ENCODE assay signal across 8 mouse cellular contexts in the genomic region with DNA sequence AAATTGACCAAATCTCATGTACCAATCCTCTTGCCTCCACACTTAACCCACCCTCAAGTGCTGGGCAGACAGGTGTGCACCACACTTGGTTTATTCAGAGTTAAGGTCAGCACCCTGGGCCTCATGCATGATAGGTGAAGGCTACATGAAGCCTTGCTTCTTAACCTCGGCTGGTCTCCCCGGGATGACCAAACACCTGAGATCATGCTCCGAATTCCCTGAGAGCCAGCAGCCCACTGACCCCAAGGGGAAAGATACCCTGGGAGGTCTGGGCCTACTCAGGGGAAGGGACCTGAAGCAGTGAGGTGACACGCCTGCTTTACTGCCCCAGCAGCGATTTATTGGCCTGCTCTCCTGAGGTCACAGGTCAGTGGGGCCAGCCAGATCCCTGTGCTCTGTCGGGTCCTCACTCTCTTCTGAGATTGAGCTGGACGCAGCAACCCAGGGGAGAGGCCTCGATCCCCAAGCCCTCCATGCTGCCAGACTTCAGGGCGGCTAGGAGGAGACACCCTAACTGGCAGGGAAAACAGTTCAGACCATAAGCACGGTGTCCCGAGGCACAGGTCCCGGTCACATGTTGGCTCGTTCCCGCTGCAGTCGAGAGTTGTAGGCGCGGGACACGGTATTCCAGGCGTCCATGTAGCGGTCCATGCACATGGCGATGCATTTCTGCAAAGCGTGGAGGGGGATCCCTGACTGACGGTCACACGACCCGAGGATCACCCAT. TPM values are rescaled to one million over a fixed set of nuclear protein-coding genes. Genes with fewer than 3 reads are reported as not detected.
DNase-seq lines count a peak whose midpoint lies in the region; ATAC-seq and TF ChIP-seq lines count a peak whose summit lies in the region.

No protein-coding gene starts in this region.

- peak overlapping the region; percentile 59 for H3K4me3 ChIP-seq in kidney, postnatal 0 days (replicated peaks; ENCODE audit: low read depth, low read length)
- peak overlapping the region; percentile 86 for H3K4me3 ChIP-seq in embryonic facial prominence, embryonic 12.5 days
- peak overlapping the region; percentile 91 for H3K4me3 ChIP-seq in hindbrain, embryonic 16.5 days (ENCODE audit: low read length)
- peak overlapping the region; percentile 79 for H3K4me3 ChIP-seq in myocyte

- H3ac ChIP-seq in myocyte (ENCODE audit: control insufficient read depth, insufficient read length), result peak overlapping the region; percentile 20

- WGBS in kidney, postnatal 0 days, result 7% methylated on average over 25 of the region's 25 CpGs
- 11% methylated on average over 25 of the region's 25 CpGs for WGBS in embryonic facial prominence, embryonic 12.5 days
- 15% methylated on average over 24 of the region's 25 CpGs for WGBS in hindbrain, embryonic 16.5 days

- no peak for TF ChIP-seq POLR2A in myocyte (IDR thresholded peaks at IDR 0.05; ENCODE audit: insufficient read length, low read depth)

- H3K36me3 ChIP-seq in kidney, postnatal 0 days (ENCODE audit: insufficient read depth, low read length), result peaks cover 18% of the 10 kb centered on the region; the same call in 1 of the 2 replicates
- H3K36me3 ChIP-seq in embryonic facial prominence, embryonic 12.5 days, result peaks cover 33% of the 10 kb centered on the region
- peaks cover 33% of the 10 kb centered on the region for H3K36me3 ChIP-seq in hindbrain, embryonic 16.5 days (ENCODE audit: control insufficient read depth, insufficient read depth, low read length)
- no peaks in the 10 kb centered on the region for H3K36me3 ChIP-seq in myocyte (ENCODE audit: control insufficient read depth, insufficient read depth)

- no peaks in the 10 kb centered on the region for H3K27me3 ChIP-seq in kidney, postnatal 0 days (ENCODE audit: insufficient read depth, low read length)
- no peaks in the 10 kb centered on the region for H3K27me3 ChIP-seq in embryonic facial prominence, embryonic 12.5 days
- H3K27me3 ChIP-seq in hindbrain, embryonic 16.5 days (replicated peaks; ENCODE audit: control insufficient read depth, insufficient read depth, low read length), result no peaks in the 10 kb centered on the region
- H3K27me3 ChIP-seq in myocyte (ENCODE audit: control insufficient read depth, insufficient read depth, insufficient read length), result no peaks in the 10 kb centered on the region

- H3K27ac ChIP-seq in kidney, postnatal 0 days, result peak overlapping the region; percentile 72; the same call in 1 of the 2 replicates
- H3K27ac ChIP-seq in embryonic facial prominence, embryonic 12.5 days, result peak overlapping the region; percentile 83
- H3K27ac ChIP-seq in hindbrain, embryonic 16.5 days (ENCODE audit: low read depth, low read length), result peak overlapping the region; percentile 94

- DNase-seq in kidney, postnatal 0 days (ENCODE audit: low spot score), result no peak
- no peak for DNase-seq in kidney, adult 11 months
- DNase-seq in urinary bladder, postnatal 10 days (ENCODE audit: low spot score), result no peak
- no peak for DNase-seq in frontal cortex, postnatal 14 days (ENCODE audit: low spot score in 2 of 2)
- DNase-seq in kidney, adult 8-10 months, result no peak

- H3K4me1 ChIP-seq in kidney, postnatal 0 days (replicated peaks; ENCODE audit: insufficient read depth, low read length), result peaks cover 7% of the 10 kb centered on the region; the same call in 1 of the 2 replicates
- peaks cover 19% of the 10 kb centered on the region for H3K4me1 ChIP-seq in embryonic facial prominence, embryonic 12.5 days
- peaks cover 14% of the 10 kb centered on the region for H3K4me1 ChIP-seq in hindbrain, embryonic 16.5 days (ENCODE audit: control insufficient read depth, insufficient read depth, low read depth, low read length)

- peak overlapping the region; percentile 82 for H3K4me2 ChIP-seq in kidney, postnatal 0 days (ENCODE audit: low read length)
- peak overlapping the region; percentile 95 for H3K4me2 ChIP-seq in embryonic facial prominence, embryonic 12.5 days (replicated peaks)
- H3K4me2 ChIP-seq in hindbrain, embryonic 16.5 days (ENCODE audit: low read length), result peak overlapping the region; percentile 70
- peak overlapping the region; percentile 96 for H3K4me2 ChIP-seq in myocyte (ENCODE audit: low read depth)

- TF ChIP-seq CTCF in kidney, postnatal 0 days (IDR thresholded peaks at IDR 0.05; ENCODE audit: low read depth), result no peak

- H3K9me3 ChIP-seq in kidney, postnatal 0 days (replicated peaks; ENCODE audit: low read length), result no peaks in the 10 kb centered on the region
- H3K9me3 ChIP-seq in embryonic facial prominence, embryonic 12.5 days, result no peaks in the 10 kb centered on the region
- no peaks in the 10 kb centered on the region for H3K9me3 ChIP-seq in hindbrain, embryonic 16.5 days (ENCODE audit: control insufficient read depth, low read length)

- peaks cover 13% of the 10 kb centered on the region for H3K79me2 ChIP-seq in myocyte (ENCODE audit: control insufficient read depth, insufficient read depth)

- ATAC-seq in kidney, postnatal 0 days (replicated peaks; ENCODE audit: low FRiP score, low read depth), result peak; percentile 0; the same call in 1 of the 2 replicates
- ATAC-seq in embryonic facial prominence, embryonic 12.5 days (ENCODE audit: insufficient number of reproducible peaks, insufficient read depth, low FRiP score, low TSS enrichment), result 0 out of 2 replicates have a peak, but pooled peaks have one; percentile 0
- no peak for ATAC-seq in hindbrain, embryonic 16.5 days

- peak overlapping the region; percentile 52 for H3K9ac ChIP-seq in kidney, postnatal 0 days (ENCODE audit: low read depth, low read length)
- H3K9ac ChIP-seq in embryonic facial prominence, embryonic 12.5 days, result peak overlapping the region; percentile 87
- peak overlapping the region; percentile 94 for H3K9ac ChIP-seq in hindbrain, embryonic 16.5 days (ENCODE audit: low read depth, low read length)

TF ChIP-seq in myocyte, 11 proteins besides CTCF, POLR2A, EP300 and RAD21:
- TF ChIP-seq SRF (IDR thresholded peaks at IDR 0.05; ENCODE audit: control insufficient read depth, insufficient read length, low read depth), result no peak
- peak; percentile 54 for TF ChIP-seq POLR2AphosphoS2 (IDR thresholded peaks at IDR 0.05; ENCODE audit: insufficient read length, low read depth)
- no peak for TF ChIP-seq E2F4 (IDR thresholded peaks at IDR 0.05; ENCODE audit: insufficient read depth)

RNA-seq across cellular contexts. Expression of a gene that starts 1.0 kb away (rescaled TPM):
- polyA plus RNA-seq in kidney, postnatal 0 days (2015; fragmentation: Nextera tagmentation; extraction: Ambion mirVana), result 434 and 437 TPM in 2 replicates
- 308 and 322 TPM in 2 replicates for polyA plus RNA-seq in embryonic facial prominence, embryonic 12.5 days (2016; fragmentation: Nextera tagmentation; extraction: Ambion mirVana)
- polyA plus RNA-seq in hindbrain, embryonic 16.5 days (2015; fragmentation: Nextera tagmentation; extraction: Ambion mirVana), result 314 and 364 TPM in 2 replicates
- polyA plus RNA-seq in myocyte (2012; fragmentation: generic; extraction: Trizol), result 225 TPM

RNA-seq across cellular contexts. Expression of a gene that starts 18.3 kb away (rescaled TPM):
- 21.9 and 26.0 TPM in 2 replicates for polyA plus RNA-seq in kidney, postnatal 0 days (2015; fragmentation: Nextera tagmentation; extraction: Ambion mirVana)
- polyA plus RNA-seq in embryonic facial prominence, embryonic 12.5 days (2016; fragmentation: Nextera tagmentation; extraction: Ambion mirVana), result 70.3 TPM in 2 replicates
- 36.6 and 41.9 TPM in 2 replicates for polyA plus RNA-seq in hindbrain, embryonic 16.5 days (2015; fragmentation: Nextera tagmentation; extraction: Ambion mirVana)
- 65.2 TPM for polyA plus RNA-seq in myocyte (2012; fragmentation: generic; extraction: Trizol)

RNA-seq across cellular contexts. Expression of a gene that starts 28.1 kb away (rescaled TPM):
- 0.04 TPM in 1 of 2 replicates, not detected in the other for polyA plus RNA-seq in kidney, postnatal 0 days (2015; fragmentation: Nextera tagmentation; extraction: Ambion mirVana)
- 0.09 and 0.10 TPM in 2 replicates for polyA plus RNA-seq in embryonic facial prominence, embryonic 12.5 days (2016; fragmentation: Nextera tagmentation; extraction: Ambion mirVana)
- polyA plus RNA-seq in hindbrain, embryonic 16.5 days (2015; fragmentation: Nextera tagmentation; extraction: Ambion mirVana), result 0.13 and 0.27 TPM in 2 replicates
- polyA plus RNA-seq in myocyte (2012; fragmentation: generic; extraction: Trizol), result 0.05 TPM

RNA-seq across cellular contexts. Expression of a gene that starts 30.1 kb away (rescaled TPM):
- 17.4 and 20.8 TPM in 2 replicates for polyA plus RNA-seq in kidney, postnatal 0 days (2015; fragmentation: Nextera tagmentation; extraction: Ambion mirVana)
- 15.9 and 20.5 TPM in 2 replicates for polyA plus RNA-seq in embryonic facial prominence, embryonic 12.5 days (2016; fragmentation: Nextera tagmentation; extraction: Ambion mirVana)
- polyA plus RNA-seq in hindbrain, embryonic 16.5 days (2015; fragmentation: Nextera tagmentation; extraction: Ambion mirVana), result 8.0 and 9.0 TPM in 2 replicates
- polyA plus RNA-seq in myocyte (2012; fragmentation: generic; extraction: Trizol), result 52.2 TPM

RNA-seq across cellular contexts. Expression of a gene that starts 44.7 kb away (rescaled TPM):
- 34.3 and 36.1 TPM in 2 replicates for polyA plus RNA-seq in kidney, postnatal 0 days (2015; fragmentation: Nextera tagmentation; extraction: Ambion mirVana)
- 52.0 and 53.0 TPM in 2 replicates for polyA plus RNA-seq in embryonic facial prominence, embryonic 12.5 days (2016; fragmentation: Nextera tagmentation; extraction: Ambion mirVana)
- polyA plus RNA-seq in hindbrain, embryonic 16.5 days (2015; fragmentation: Nextera tagmentation; extraction: Ambion mirVana), result 92.4 and 97.5 TPM in 2 replicates
- 31.0 TPM for polyA plus RNA-seq in myocyte (2012; fragmentation: generic; extraction: Trizol)
